In the genomic region with DNA sequence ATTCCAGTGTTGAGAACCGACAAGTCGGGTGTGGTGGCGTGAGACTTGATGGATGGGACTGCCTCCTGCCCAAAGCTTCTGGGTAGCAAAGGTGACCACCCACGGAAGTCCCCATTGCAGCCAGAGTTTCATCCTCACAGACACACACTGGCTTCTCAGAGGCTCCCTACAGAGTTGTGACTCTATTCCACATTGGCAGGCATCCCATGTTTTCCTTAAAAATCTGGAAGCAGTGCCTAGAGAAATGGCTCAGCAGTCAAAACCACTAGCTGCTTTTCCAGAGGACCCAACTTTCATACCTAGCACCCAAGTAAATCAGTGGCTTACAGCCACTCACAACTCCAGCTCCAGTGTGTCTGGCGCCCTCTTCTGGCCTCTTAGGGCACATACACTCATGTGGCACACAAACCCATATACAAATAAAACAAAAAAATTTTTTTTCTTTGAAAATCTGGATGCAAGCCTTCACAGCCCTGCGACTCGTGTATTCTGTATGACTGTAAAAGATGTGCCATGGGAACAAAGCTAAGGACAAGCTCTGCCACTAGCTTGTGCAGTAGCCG, we compare ENCODE assay signal across 13 mouse cellular contexts. TPM values are rescaled to one million over a fixed set of nuclear protein-coding genes. Genes with fewer than 3 reads are reported as not detected.
DNase-seq lines count a peak whose midpoint lies in the region; ATAC-seq and TF ChIP-seq lines count a peak whose summit lies in the region.
"Had no signal": no experiment of that assay in that cellular context is flagged by ENCODE, and none has a peak within 500 bp of the region (broad histone marks: within the 10 kb centered on the region; RNA-seq: fewer than 3 reads in every experiment).

No protein-coding gene starts in this region.

- peak; percentile 30 for TF ChIP-seq CTCF in liver, postnatal 0 days (IDR thresholded peaks at IDR 0.05; ENCODE audit: low read depth)

- H3K4me2 ChIP-seq in liver, postnatal 0 days (ENCODE audit: low read depth, low read length), result no peak overlapping the region
- H3K4me2 ChIP-seq in kidney, embryonic 14.5 days (replicated peaks; ENCODE audit: low read depth, low read length), result no peak overlapping the region
- H3K4me2 ChIP-seq: forebrain, embryonic 12.5 days; liver, embryonic 15.5 days; midbrain, embryonic 15.5 days had no signal

- TF ChIP-seq EP300 in liver, postnatal 0 days (IDR thresholded peaks at IDR 0.05; ENCODE audit: low read depth), result no peak

- H3K9ac ChIP-seq in liver, postnatal 0 days (replicated peaks), result no peak overlapping the region
- no peak overlapping the region for H3K9ac ChIP-seq in kidney, embryonic 14.5 days (ENCODE audit: low read depth, low read length)
- H3K9ac ChIP-seq: forebrain, embryonic 12.5 days; liver, embryonic 15.5 days; midbrain, embryonic 15.5 days had no signal

- no peaks in the 10 kb centered on the region for H3K4me1 ChIP-seq in liver, postnatal 0 days (ENCODE audit: insufficient read depth)
- no peaks in the 10 kb centered on the region for H3K4me1 ChIP-seq in kidney, embryonic 14.5 days (ENCODE audit: control insufficient read depth, insufficient read depth, low read length)
- H3K4me1 ChIP-seq: forebrain, embryonic 12.5 days; liver, embryonic 15.5 days; midbrain, embryonic 15.5 days had no signal

- ATAC-seq in liver, postnatal 0 days, result no peak
- no peak for ATAC-seq in kidney, embryonic 14.5 days (ENCODE audit: low FRiP score, low TSS enrichment)
- ATAC-seq: midbrain, embryonic 15.5 days had no signal

- peak; percentile 38 for DNase-seq in gastrocnemius, adult 18-20 months (ENCODE audit: low spot score)
- DNase-seq in gastrocnemius, postnatal 36 days, result no peak
- no peak for DNase-seq in liver, postnatal 0 days
- DNase-seq in liver (no peak), ZHBTc4 (ENCODE audit: low read depth, low spot score) (peak; percentile 71)
- DNase-seq in right cerebral cortex, postnatal 14 days, result peak; percentile 27
- no peak for DNase-seq in adrenal gland, adult (ENCODE audit: inconsistent age in 2 of 2, low spot score in 1 of 2)
- DNase-seq: heart, postnatal 4 days had no signal

- intact Hi-C loops in gastrocnemius, postnatal 36 days (cut with DNase I), result no loop called here

- no peaks in the 10 kb centered on the region for H3K9me3 ChIP-seq in liver, postnatal 0 days (ENCODE audit: low read length)
- no peaks in the 10 kb centered on the region for H3K9me3 ChIP-seq in kidney, embryonic 14.5 days (ENCODE audit: control insufficient read depth, low read length)
- H3K9me3 ChIP-seq: forebrain, embryonic 12.5 days; G1E; liver, embryonic 15.5 days; midbrain, embryonic 15.5 days had no signal

- H3K27ac ChIP-seq in liver, postnatal 0 days (ENCODE audit: low read depth), result no peak overlapping the region
- no peak overlapping the region for H3K27ac ChIP-seq in kidney, embryonic 14.5 days (ENCODE audit: low read depth, low read length)
- H3K27ac ChIP-seq: forebrain, embryonic 12.5 days; liver, embryonic 15.5 days; midbrain, embryonic 15.5 days had no signal

- no peak overlapping the region for H3K4me3 ChIP-seq in liver, postnatal 0 days (ENCODE audit: low read depth, low read length)
- H3K4me3 ChIP-seq in kidney, embryonic 14.5 days (ENCODE audit: low read length), result no peak overlapping the region
- H3K4me3 ChIP-seq: forebrain, embryonic 12.5 days; liver, embryonic 15.5 days; midbrain, embryonic 15.5 days had no signal

- no peaks in the 10 kb centered on the region for H3K36me3 ChIP-seq in liver, postnatal 0 days (replicated peaks; ENCODE audit: insufficient read depth, low read length)
- H3K36me3 ChIP-seq in kidney, embryonic 14.5 days (ENCODE audit: control insufficient read depth, insufficient read depth, low read length), result no peaks in the 10 kb centered on the region
- H3K36me3 ChIP-seq: forebrain, embryonic 12.5 days; G1E; liver, embryonic 15.5 days; midbrain, embryonic 15.5 days had no signal

- no peaks in the 10 kb centered on the region for H3K27me3 ChIP-seq in liver, postnatal 0 days (ENCODE audit: insufficient read depth, low read length)
- no peaks in the 10 kb centered on the region for H3K27me3 ChIP-seq in kidney, embryonic 14.5 days (ENCODE audit: control insufficient read depth, insufficient read depth, low read length)
- H3K27me3 ChIP-seq: forebrain, embryonic 12.5 days; liver, embryonic 15.5 days; midbrain, embryonic 15.5 days had no signal

- 76% methylated on average over 8 of the region's 8 CpGs for WGBS in liver, postnatal 0 days (ENCODE audit: insufficient replicate concordance)
- WGBS in kidney, embryonic 14.5 days, result 79% methylated on average over 8 of the region's 8 CpGs

RNA-seq across cellular contexts. Expression of gene Cx3cr1, which starts 10.9 kb away (rescaled TPM):
- under 1 TPM in 1 of 2 experiments, not detected in 1; 0.21 TPM for total RNA-seq in gastrocnemius, adult 18-20 months (2021)
- total RNA-seq in gastrocnemius, postnatal 36 days (2021), result under 1 TPM; 0.28 to 0.52 TPM
- 1.8 and 2.2 TPM in 2 replicates for polyA plus RNA-seq in liver, postnatal 0 days (2015; fragmentation: Nextera tagmentation; extraction: Ambion mirVana)
- 3.0 and 7.4 TPM in 2 replicates for polyA plus RNA-seq in kidney, embryonic 14.5 days (2014; fragmentation: Nextera tagmentation; extraction: Ambion mirVana)
- polyA plus RNA-seq: G1E had no signal

RNA-seq across cellular contexts. Expression of gene Ccr8, which starts 11.3 kb away (rescaled TPM):
- not detected for total RNA-seq in gastrocnemius, adult 18-20 months (2021)
- not detected for total RNA-seq in gastrocnemius, postnatal 36 days (2021)
- polyA plus RNA-seq in liver, postnatal 0 days (2015; fragmentation: Nextera tagmentation; extraction: Ambion mirVana), result not detected in 2 replicates
- polyA plus RNA-seq in kidney, embryonic 14.5 days (2014; fragmentation: Nextera tagmentation; extraction: Ambion mirVana), result not detected in 2 replicates
- total RNA-seq: G1E; heart, postnatal 4 days had no signal
- polyA plus RNA-seq: forebrain, embryonic 12.5 days; G1E; midbrain, embryonic 15.5 days had no signal

RNA-seq across cellular contexts. Expression of gene Slc25a38, which starts 29.5 kb away (rescaled TPM):
- total RNA-seq in gastrocnemius, adult 18-20 months (2021), result 10 to 100 TPM; 11.6 to 11.7 TPM
- total RNA-seq in gastrocnemius, postnatal 36 days (2021), result 1 to 10 TPM; 7.8 to 9.2 TPM
- polyA plus RNA-seq in liver, postnatal 0 days (2015; fragmentation: Nextera tagmentation; extraction: Ambion mirVana), result 44.8 and 48.9 TPM in 2 replicates
- 26.2 and 30.3 TPM in 2 replicates for polyA plus RNA-seq in kidney, embryonic 14.5 days (2014; fragmentation: Nextera tagmentation; extraction: Ambion mirVana)

RNA-seq across cellular contexts. Expression of gene Rpsa, which starts 46.9 kb away (rescaled TPM):
- 100 to 1,000 TPM; 401 to 460 TPM for total RNA-seq in gastrocnemius, adult 18-20 months (2021)
- total RNA-seq in gastrocnemius, postnatal 36 days (2021), result 100 to 1,000 TPM; 366 to 400 TPM
- 681 and 692 TPM in 2 replicates for polyA plus RNA-seq in liver, postnatal 0 days (2015; fragmentation: Nextera tagmentation; extraction: Ambion mirVana)
- polyA plus RNA-seq in kidney, embryonic 14.5 days (2014; fragmentation: Nextera tagmentation; extraction: Ambion mirVana), result 2,066 and 2,566 TPM in 2 replicates

RNA-seq across cellular contexts. Expression of gene Xirp1, which starts 57.2 kb away (rescaled TPM):
- 100 to 1,000 TPM in 1 of 2 experiments, 10 to 100 TPM in 1; 81.3 to 590 TPM for total RNA-seq in gastrocnemius, adult 18-20 months (2021)
- total RNA-seq in gastrocnemius, postnatal 36 days (2021), result 100 to 1,000 TPM in 1 of 2 experiments, 10 to 100 TPM in 1; 96.9 to 125 TPM
- 0.13 TPM in 2 replicates for polyA plus RNA-seq in liver, postnatal 0 days (2015; fragmentation: Nextera tagmentation; extraction: Ambion mirVana)
- polyA plus RNA-seq in kidney, embryonic 14.5 days (2014; fragmentation: Nextera tagmentation; extraction: Ambion mirVana), result not detected in 2 replicates
- polyA plus RNA-seq: G1E; midbrain, embryonic 15.5 days had no signal

Comparison
In these comparisons a context has a peak if more than half of its experiments do, and no peak if none do; other contexts are left out.
1. DNase-seq: peak in gastrocnemius, adult 18-20 months (single experiment), ZHBTc4 (single experiment) and right cerebral cortex, postnatal 14 days (single experiment); none in gastrocnemius, postnatal 36 days (0 of 2), liver, postnatal 0 days (single experiment), liver (single experiment) and adrenal gland, adult (0 of 2).